Mouse (Mus musculus): ENCODE data around the gene Dip2c.

- TF ChIP-seq CTCF (IDR thresholded peaks at IDR 0.05; ENCODE audit: low read depth) = no peak
- TF ChIP-seq EP300 (IDR thresholded peaks at IDR 0.05; ENCODE audit: low read depth) = no peak
Observed at GRCm38 (mm10) chr13:9278636-9279035, 2.3 kb downstream of the Dip2c start.

All from heart, postnatal 0 days (tissue).